Mouse (Mus musculus): Measurements from ENCODE around the gene Wdr1. TPM values are rescaled to one million over a fixed set of nuclear protein-coding genes. Genes with fewer than 3 reads are reported as not detected.

The Wdr1 gene
- polyA plus RNA-seq, 1 experiment from 2014 or later, result 176 TPM

DNA sequence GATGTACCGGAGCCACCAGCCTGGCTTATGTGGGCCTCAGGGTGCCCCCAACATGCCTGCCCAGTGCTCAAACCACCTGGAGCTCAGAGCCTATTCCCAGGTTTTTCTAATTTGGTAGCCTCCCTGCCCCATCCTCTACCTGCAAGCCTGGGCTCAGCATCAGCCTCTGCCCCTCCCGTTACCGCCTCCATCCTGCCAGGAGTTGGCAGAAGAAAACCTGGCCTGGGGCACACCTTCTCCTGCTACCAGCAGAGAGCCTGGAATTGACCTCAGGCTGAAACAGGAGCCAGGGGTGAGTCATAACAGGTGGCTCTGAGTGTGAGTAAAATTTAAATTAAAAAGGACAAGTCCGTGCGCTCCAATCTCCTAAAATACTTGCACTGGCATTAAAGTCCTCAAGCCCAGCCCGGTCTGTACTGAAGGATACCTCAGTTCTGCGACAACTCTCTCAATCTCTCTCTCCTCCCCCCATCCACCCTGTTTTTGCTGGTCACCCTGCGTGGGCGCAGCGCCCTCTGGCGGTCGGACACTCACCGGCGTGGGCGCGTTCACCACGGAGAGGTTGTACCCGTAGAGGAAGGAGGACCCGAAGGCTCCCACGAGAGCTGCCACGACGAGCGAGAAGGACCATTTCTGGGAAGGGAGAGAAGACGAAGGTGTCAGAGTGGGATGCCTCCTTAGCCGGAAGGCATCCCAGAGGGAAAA lies 86.0 kb downstream of the Wdr1 start:
- H3K27me3 ChIP-seq, result no peaks in the 10 kb centered on the region
- no peaks in the 10 kb centered on the region for H3K36me3 ChIP-seq
- H3K9me3 ChIP-seq, result no peaks in the 10 kb centered on the region
- no peak for ATAC-seq (replicated peaks)
- WGBS, result 91% methylated on average over 24 of the region's 25 CpGs
- no peak overlapping the region for H3K4me2 ChIP-seq (replicated peaks)
- no peak overlapping the region for H3K27ac ChIP-seq (replicated peaks)
- no peak overlapping the region for H3K9ac ChIP-seq (replicated peaks)
- peaks cover 12% of the 10 kb centered on the region for H3K4me1 ChIP-seq
- no peak overlapping the region for H3K4me3 ChIP-seq

Other genes starting within 250 kb of the Wdr1 start
- gene Drd5, start 243.9 kb downstream of the Wdr1 start, polyA plus RNA-seq (2015; fragmentation: Nextera tagmentation; extraction: Ambion mirVana), result 0.33 and 0.34 TPM in 2 replicates
- 0.15 and 0.49 TPM in 2 replicates for gene Slc2a9, start 60.1 kb downstream of the Wdr1 start, polyA plus RNA-seq (2015; fragmentation: Nextera tagmentation; extraction: Ambion mirVana)
- 41.9 and 47.8 TPM in 2 replicates for gene Zfp518b, start 121.6 kb upstream of the Wdr1 start, polyA plus RNA-seq (2015; fragmentation: Nextera tagmentation; extraction: Ambion mirVana)